Mouse (Mus musculus): Measurements from ENCODE around the gene Emid1.

The Emid1 gene

GRCm38 (mm10) chr11:5062860-5063505, 89.1 kb downstream of the Emid1 start:
- peaks cover 32% of the 10 kb centered on the region for H3K36me3 ChIP-seq (ENCODE audit: insufficient read depth, low read length)
- H3K9me3 ChIP-seq (ENCODE audit: low read length): no peaks in the 10 kb centered on the region
- TF ChIP-seq NANOG (IDR thresholded peaks at IDR 0.05; ENCODE audit: borderline replicate concordance, low read length): no peak
- no peak for TF ChIP-seq POU5F1 (IDR thresholded peaks at IDR 0.05; ENCODE audit: borderline replicate concordance, low read length)
- TF ChIP-seq CTCF (conservative IDR thresholded peaks at IDR 0.05; ENCODE audit: low read length): no peak
- peak overlapping the region; percentile 91 for H3K4me3 ChIP-seq (replicated peaks; ENCODE audit: low read length)
- H3K27me3 ChIP-seq (ENCODE audit: insufficient read depth, low read length): peaks cover 57% of the 10 kb centered on the region
- peaks cover 71% of the 10 kb centered on the region for H3K4me1 ChIP-seq (replicated peaks; ENCODE audit: low read depth, low read length)

DNA sequence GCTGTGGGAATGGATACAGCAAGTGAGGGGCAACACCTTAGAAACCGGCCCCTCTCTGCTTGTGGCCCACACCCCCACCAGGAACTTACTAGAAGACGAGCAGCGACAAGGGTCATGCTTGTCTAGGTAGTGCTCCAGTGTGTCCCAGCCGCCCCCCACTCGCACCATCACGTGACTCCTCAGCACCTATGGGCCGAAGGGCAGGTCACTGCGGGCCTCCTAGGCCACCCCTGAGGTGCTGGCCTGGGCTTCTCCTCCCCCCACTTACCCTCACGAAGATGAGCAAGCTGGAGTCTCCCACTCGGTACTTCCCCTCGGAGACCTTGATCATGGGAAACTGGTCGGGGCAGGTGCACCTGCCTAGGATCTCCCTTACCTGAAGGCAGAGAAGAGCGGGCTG, 89.7 kb downstream of the Emid1 start:
- Histone ChIP-seq H3K4me3 (replicated peaks; ENCODE audit: low read length) (peak overlapping the region; percentile 91), H3K9me3 (ENCODE audit: low read length) (no peaks in the 10 kb centered on the region), H3K27me3 (ENCODE audit: insufficient read depth, low read length) (peaks cover 63% of the 10 kb centered on the region)

DNA sequence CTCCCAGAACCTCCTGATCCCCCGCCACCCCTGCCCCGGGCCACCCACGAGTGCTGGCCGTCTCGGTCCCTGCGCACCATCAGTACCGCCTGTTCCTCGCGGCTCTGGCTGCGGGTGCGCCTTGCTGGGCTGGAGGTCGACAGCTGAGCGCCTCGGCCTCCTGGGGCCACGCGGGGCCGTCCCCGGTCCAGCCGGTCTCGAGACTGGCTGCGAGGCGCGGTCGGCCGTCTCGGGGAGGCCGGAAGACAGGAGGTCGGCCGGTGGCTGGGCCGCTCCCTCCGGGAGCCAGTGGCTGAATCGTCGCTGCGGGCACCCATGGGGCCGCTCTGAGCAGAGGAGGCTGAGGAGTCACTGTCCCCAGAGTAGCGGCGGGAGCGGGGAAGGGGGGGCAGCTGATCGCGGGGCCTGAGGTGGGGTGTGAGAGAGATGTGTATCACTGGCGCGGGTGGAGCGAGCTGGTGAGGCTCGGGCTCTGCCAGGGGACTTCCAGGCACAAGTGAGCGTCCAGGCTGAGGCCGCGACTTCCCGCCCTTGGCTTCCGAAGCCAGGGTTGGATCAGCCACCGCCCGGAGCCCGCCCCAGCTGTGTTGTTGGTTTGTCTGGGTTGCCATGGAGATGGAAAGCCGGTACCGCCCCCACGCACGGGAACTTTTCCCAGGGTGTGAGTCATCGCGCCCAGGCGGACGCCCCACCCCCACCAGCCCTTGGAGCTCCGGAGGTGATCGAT, 90.5 kb downstream of the Emid1 start:
- TF ChIP-seq POU5F1 (IDR thresholded peaks at IDR 0.05; ENCODE audit: borderline replicate concordance, low read length) (no peak), NANOG (IDR thresholded peaks at IDR 0.05; ENCODE audit: borderline replicate concordance, low read length) (no peak), CTCF (conservative IDR thresholded peaks at IDR 0.05; ENCODE audit: low read length) (no peak)
- Histone ChIP-seq H3K9me3 (ENCODE audit: low read length) (no peaks in the 10 kb centered on the region), H3K4me3 (replicated peaks; ENCODE audit: low read length) (peak overlapping the region; percentile 91), H3K36me3 (ENCODE audit: insufficient read depth, low read length) (peaks cover 27% of the 10 kb centered on the region), H3K27me3 (ENCODE audit: insufficient read depth, low read length) (peaks cover 71% of the 10 kb centered on the region), H3K4me1 (replicated peaks; ENCODE audit: low read depth, low read length) (peaks cover 83% of the 10 kb centered on the region)

More for the DNA sequence above, 89.7 kb downstream of the Emid1 start:
- TF ChIP-seq POU5F1 (IDR thresholded peaks at IDR 0.05; ENCODE audit: borderline replicate concordance, low read length) (no peak), CTCF (conservative IDR thresholded peaks at IDR 0.05; ENCODE audit: low read length) (no peak), NANOG (IDR thresholded peaks at IDR 0.05; ENCODE audit: borderline replicate concordance, low read length) (no peak)
- H3K4me1 ChIP-seq (replicated peaks; ENCODE audit: low read depth, low read length): peaks cover 75% of the 10 kb centered on the region
- H3K36me3 ChIP-seq (ENCODE audit: insufficient read depth, low read length): peaks cover 27% of the 10 kb centered on the region

DNA sequence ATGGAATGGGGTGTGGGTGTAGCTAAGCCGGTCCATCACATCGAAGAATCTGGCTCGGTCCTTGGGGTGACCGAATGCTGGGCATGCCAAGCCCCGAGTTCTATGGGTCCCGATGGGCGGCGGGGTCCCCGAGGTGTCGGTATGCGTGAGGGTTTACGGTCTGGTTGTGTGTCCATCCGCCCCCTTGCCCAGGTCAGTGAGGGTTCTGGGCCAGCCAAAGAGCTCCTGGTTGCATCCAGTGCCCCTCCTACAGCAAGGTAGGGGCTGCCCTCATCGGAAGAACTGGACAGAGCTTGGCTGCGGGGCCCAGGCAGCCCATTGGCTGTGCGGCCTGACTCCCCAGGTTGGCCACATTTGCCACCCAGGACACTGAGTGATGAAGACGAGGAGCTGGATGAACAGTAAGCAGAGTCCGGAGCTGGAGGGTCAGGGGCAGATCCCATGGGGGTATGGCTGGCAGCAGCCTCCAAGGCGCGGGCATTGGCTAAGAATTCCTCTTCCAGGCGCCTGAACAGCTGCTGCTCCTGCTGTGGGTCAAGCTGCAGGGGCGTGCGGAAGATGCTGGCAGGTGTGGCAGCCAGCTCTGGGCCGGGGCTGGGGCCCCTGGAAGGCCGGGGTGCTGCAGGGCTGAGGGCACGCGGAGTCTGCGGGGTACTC, 91.2 kb downstream of the Emid1 start:
- Histone ChIP-seq H3K4me3 (replicated peaks; ENCODE audit: low read length) (peak overlapping the region; percentile 91), H3K4me1 (replicated peaks; ENCODE audit: low read depth, low read length) (peaks cover 85% of the 10 kb centered on the region), H3K9me3 (ENCODE audit: low read length) (no peaks in the 10 kb centered on the region), H3K36me3 (ENCODE audit: insufficient read depth, low read length) (peaks cover 27% of the 10 kb centered on the region), H3K27me3 (ENCODE audit: insufficient read depth, low read length) (peaks cover 78% of the 10 kb centered on the region)
- no peak for TF ChIP-seq NANOG (IDR thresholded peaks at IDR 0.05; ENCODE audit: borderline replicate concordance, low read length)
- no peak for TF ChIP-seq POU5F1 (IDR thresholded peaks at IDR 0.05; ENCODE audit: borderline replicate concordance, low read length)
- TF ChIP-seq CTCF (conservative IDR thresholded peaks at IDR 0.05; ENCODE audit: low read length): no peak

DNA sequence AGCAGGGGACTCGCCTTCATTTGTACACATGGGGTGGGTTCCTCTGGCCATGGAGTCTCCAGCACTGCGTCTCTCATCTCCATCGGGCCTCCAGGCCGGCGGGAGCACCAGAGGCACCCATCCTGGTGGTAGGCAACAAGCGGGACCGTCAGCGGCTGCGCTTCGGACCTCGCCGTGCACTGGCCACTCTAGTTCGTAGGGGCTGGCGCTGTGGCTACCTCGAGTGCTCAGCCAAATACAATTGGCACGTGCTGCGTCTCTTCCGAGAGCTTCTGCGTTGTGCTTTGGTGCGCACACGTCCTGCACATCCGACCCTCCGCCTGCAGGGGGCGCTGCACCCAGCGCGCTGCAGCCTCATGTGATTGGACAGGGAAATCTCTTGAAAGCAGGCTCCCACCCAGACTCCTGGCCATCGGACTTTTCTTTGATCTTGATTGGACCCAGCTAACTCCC, 92.3 kb downstream of the Emid1 start:
- Histone ChIP-seq H3K4me1 (replicated peaks; ENCODE audit: low read depth, low read length) (peaks cover 91% of the 10 kb centered on the region), H3K36me3 (ENCODE audit: insufficient read depth, low read length) (peaks cover 27% of the 10 kb centered on the region), H3K27me3 (ENCODE audit: insufficient read depth, low read length) (peaks cover 89% of the 10 kb centered on the region), H3K9me3 (ENCODE audit: low read length) (no peaks in the 10 kb centered on the region), H3K4me3 (replicated peaks; ENCODE audit: low read length) (peak overlapping the region; percentile 91)
- TF ChIP-seq NANOG (IDR thresholded peaks at IDR 0.05; ENCODE audit: borderline replicate concordance, low read length): no peak
- peak; percentile 95 for TF ChIP-seq CTCF (conservative IDR thresholded peaks at IDR 0.05; ENCODE audit: low read length)
- no peak for TF ChIP-seq POU5F1 (IDR thresholded peaks at IDR 0.05; ENCODE audit: borderline replicate concordance, low read length)

GRCm38 (mm10) chr11:5059230-5059629, 92.8 kb downstream of the Emid1 start:
- Histone ChIP-seq H3K4me3 (replicated peaks; ENCODE audit: low read length) (peak overlapping the region; percentile 46), H3K9me3 (ENCODE audit: low read length) (no peaks in the 10 kb centered on the region), H3K4me1 (replicated peaks; ENCODE audit: low read depth, low read length) (peaks cover 90% of the 10 kb centered on the region), H3K36me3 (ENCODE audit: insufficient read depth, low read length) (peaks cover 27% of the 10 kb centered on the region), H3K27me3 (ENCODE audit: insufficient read depth, low read length) (peaks cover 87% of the 10 kb centered on the region)
- TF ChIP-seq CTCF (conservative IDR thresholded peaks at IDR 0.05; ENCODE audit: low read length) (no peak), POU5F1 (IDR thresholded peaks at IDR 0.05; ENCODE audit: borderline replicate concordance, low read length) (no peak), NANOG (IDR thresholded peaks at IDR 0.05; ENCODE audit: borderline replicate concordance, low read length) (no peak)

GRCm38 (mm10) chr11:5058783-5059182, 93.3 kb downstream of the Emid1 start:
- H3K36me3 ChIP-seq (ENCODE audit: insufficient read depth, low read length): peaks cover 27% of the 10 kb centered on the region
- H3K4me3 ChIP-seq (replicated peaks; ENCODE audit: low read length): peak overlapping the region; percentile 46; the same call in 1 of the 2 replicates
- H3K9me3 ChIP-seq (ENCODE audit: low read length): no peaks in the 10 kb centered on the region
- H3K4me1 ChIP-seq (replicated peaks; ENCODE audit: low read depth, low read length): peaks cover 90% of the 10 kb centered on the region
- TF ChIP-seq POU5F1 (IDR thresholded peaks at IDR 0.05; ENCODE audit: borderline replicate concordance, low read length) (no peak), CTCF (conservative IDR thresholded peaks at IDR 0.05; ENCODE audit: low read length) (no peak), NANOG (IDR thresholded peaks at IDR 0.05; ENCODE audit: borderline replicate concordance, low read length) (no peak)
- peaks cover 82% of the 10 kb centered on the region for H3K27me3 ChIP-seq (ENCODE audit: insufficient read depth, low read length)
